Mouse (Mus musculus) lung, embryonic 14.5 days (tissue): ENCODE results near the gene 1810046K07Rik. TPM values are rescaled to one million over a fixed set of nuclear protein-coding genes. Genes with fewer than 3 reads are reported as not detected.
A peak's percentile ranks its signal among the peaks of the same experiment; 100 is the strongest.

Experiments used
- ATAC-seq: fragments of 200-750 bp; cut with Nextera tagmentation; 2 replicates; pipeline ENCODE4 v1.8.0; 2017; ENCODE audit warnings: mild to moderate bottlenecking, moderate TSS enrichment, moderate library complexity; ENCODE audit not compliant: insufficient read depth
- DNase-seq: peaks from one replicate; pipeline ENCODE4 v3.0.0-alpha.2; 2015
- H3K27ac ChIP-seq: fragments of 300-500 bp; sonication (generic); 2 replicates; pipeline ENCODE4 v1.5.1; 2014; ENCODE audit warnings: low read depth, mild to moderate bottlenecking, moderate library complexity
- H3K27me3 ChIP-seq: fragments of 300-500 bp; sonication (generic); 2 replicates; pipeline ENCODE4 v1.6.1; 2014; ENCODE audit warnings: low read length, control low read depth; ENCODE audit not compliant: insufficient read depth
- H3K36me3 ChIP-seq: fragments of 300-500 bp; sonication (generic); 2 replicates; pipeline ENCODE4 v1.6.1; 2014; ENCODE audit warnings: control low read depth; ENCODE audit not compliant: insufficient read depth
- H3K4me1 ChIP-seq: fragments of 300-500 bp; sonication (generic); 2 replicates; pipeline ENCODE4 v1.6.1; 2014; ENCODE audit warnings: antibody characterized with exemption, control low read depth; ENCODE audit not compliant: insufficient read depth
- H3K4me2 ChIP-seq: fragments of 300-500 bp; sonication (generic); 2 replicates; pipeline ENCODE4 v1.6.1; 2014; ENCODE audit warnings: mild to moderate bottlenecking
- H3K4me3 ChIP-seq: fragments of 300-500 bp; sonication (generic); 2 replicates; pipeline ENCODE4 v1.5.1; 2014; ENCODE audit warnings: low read depth, low read length
- H3K9ac ChIP-seq: fragments of 300-500 bp; sonication (generic); 2 replicates; pipeline ENCODE4 v1.6.1; 2014
- H3K9me3 ChIP-seq: fragments of 300-500 bp; sonication (generic); 2 replicates; pipeline ENCODE4 v1.6.1; 2016; ENCODE audit warnings: low read depth, low read length, control low read depth
- CTCF ChIP-seq: IDR thresholded peaks from 2 replicates; pipeline ENCODE4 v1.5.1; 2016; ENCODE audit warnings: antibody characterized with exemption, low read depth
- WGBS: fragments of 180-500 bp; shearing (Covaris S2); extraction: QIAGEN DNeasy Blood & Tissue Kit; methylation state at CpG from one replicate; pipeline ENCODE4 v1.1.7; 2014; 5-methylcytosine and 5-hydroxymethylcytosine counted together
- polyA plus RNA-seq: library from polyadenylated mRNA; unstranded; fragments of >200 nt; fragmentation: Nextera tagmentation; extraction: Ambion mirVana; gene quantifications from 2 replicates; pipeline ENCODE4 v1.2.1, GENCODE M21; 2014

Gene 1810046K07Rik
- polyA plus RNA-seq, 1 experiment from 2014 or later, result not detected

GRCm38 (mm10) chr9:51256780-51257502 lies 71.8 kb downstream of the 1810046K07Rik start:
- WGBS, result 62% methylated on average over 4 of the region's 4 CpGs
- ATAC-seq, result no peak
- peak; percentile 43 for DNase-seq
- Histone ChIP-seq H3K4me3 (no peak overlapping the region), H3K4me2 (no peak overlapping the region), H3K36me3 (no peaks in the 10 kb centered on the region), H3K4me1 (no peaks in the 10 kb centered on the region), H3K27me3 (no peaks in the 10 kb centered on the region), H3K27ac (no peak overlapping the region), H3K9me3 (no peaks in the 10 kb centered on the region), H3K9ac (no peak overlapping the region)
- TF ChIP-seq CTCF, result no peak

Other genes with a start within 250 kb of the 1810046K07Rik start
- 0.58 TPM in 1 of 2 replicates, not detected in the other for gene 4833427G06Rik, start 226.8 kb downstream of the 1810046K07Rik start, polyA plus RNA-seq
- gene Gm32742, start 163.4 kb downstream of the 1810046K07Rik start, polyA plus RNA-seq, result 0.03 TPM in 1 of 2 replicates, not detected in the other
- gene Pou2af1, start 115.2 kb downstream of the 1810046K07Rik start, polyA plus RNA-seq, result not detected in 2 replicates
- 4.9 and 6.0 TPM in 2 replicates for gene Colca2, start 50.3 kb downstream of the 1810046K07Rik start, polyA plus RNA-seq